Mouse (Mus musculus) adrenal gland, postnatal 14 days (tissue): ENCODE measurements around the gene Megf11. TPM values are rescaled to one million over a fixed set of nuclear protein-coding genes. Genes with fewer than 3 reads are reported as not detected.
A peak's percentile ranks its signal among the peaks of the same experiment; 100 is the strongest.

ENCODE experiments used
- DNase-seq: peaks from one replicate; pipeline ENCODE4 v3.0.0; 2021; ENCODE audit warnings: mixed read lengths
- total RNA-seq: library from RNA; stranded (reverse); gene quantifications from 2 replicates; pipeline ENCODE4 v1.2.3, GENCODE M21; 2021

Megf11 gene
- total RNA-seq, 1 experiment from 2014 or later: 1.0 TPM

GRCm38 (mm10) chr9:64523264-64524045, 138.0 kb downstream of the Megf11 start:
- DNase-seq: no peak

- no peak for DNase-seq
Measured at GRCm38 (mm10) chr9:64528061-64528460, 142.6 kb downstream of the Megf11 start.

GRCm38 (mm10) chr9:64528595-64528994, 143.2 kb downstream of the Megf11 start:
- DNase-seq: peak; percentile 24

GRCm38 (mm10) chr9:64531935-64532334, 146.5 kb downstream of the Megf11 start:
- no peak for DNase-seq

- DNase-seq: no peak
Measured at GRCm38 (mm10) chr9:64532711-64533242, 147.4 kb downstream of the Megf11 start.

GRCm38 (mm10) chr9:64533488-64534119, 148.2 kb downstream of the Megf11 start:
- DNase-seq: no peak

- DNase-seq: no peak
Measured at GRCm38 (mm10) chr9:64534313-64534712, 148.9 kb downstream of the Megf11 start.

- no peak for DNase-seq
Measured at GRCm38 (mm10) chr9:64534856-64535539, 149.6 kb downstream of the Megf11 start.

GRCm38 (mm10) chr9:64537821-64538220, 152.4 kb downstream of the Megf11 start:
- DNase-seq: peak; percentile 35

- no peak for DNase-seq
Measured at GRCm38 (mm10) chr9:64542246-64542645, 156.8 kb downstream of the Megf11 start.

- no peak for DNase-seq
Measured at GRCm38 (mm10) chr9:64543125-64543524, 157.7 kb downstream of the Megf11 start.

- DNase-seq: peak; percentile 17
Measured at GRCm38 (mm10) chr9:64546344-64546991, 161.0 kb downstream of the Megf11 start.

GRCm38 (mm10) chr9:64548332-64548731, 162.9 kb downstream of the Megf11 start:
- DNase-seq: no peak

GRCm38 (mm10) chr9:64551307-64551706, 165.9 kb downstream of the Megf11 start:
- no peak for DNase-seq

GRCm38 (mm10) chr9:64552046-64552445, 166.6 kb downstream of the Megf11 start:
- no peak for DNase-seq

GRCm38 (mm10) chr9:64553441-64553840, 168.0 kb downstream of the Megf11 start:
- peak; percentile 47 for DNase-seq

GRCm38 (mm10) chr9:64555620-64556019, 170.2 kb downstream of the Megf11 start:
- no peak for DNase-seq

GRCm38 (mm10) chr9:64557110-64557745, 171.8 kb downstream of the Megf11 start:
- no peak for DNase-seq

- DNase-seq: no peak
Measured at GRCm38 (mm10) chr9:64557846-64558530, 172.6 kb downstream of the Megf11 start.

GRCm38 (mm10) chr9:64564315-64564767, 178.9 kb downstream of the Megf11 start:
- DNase-seq: peak; percentile 18

GRCm38 (mm10) chr9:64565915-64566314, 180.5 kb downstream of the Megf11 start:
- DNase-seq: no peak
